Mouse (Mus musculus) embryonic facial prominence, embryonic 13.5 days (tissue): Measurements from ENCODE around the gene Nav2. TPM values are rescaled to one million over a fixed set of nuclear protein-coding genes. Genes with fewer than 3 reads are reported as not detected.

Experiments used
- ATAC-seq: fragments of 200-750 bp; cut with Nextera tagmentation; 2 replicates; pipeline ENCODE4 v1.8.0; 2017; ENCODE audit warnings: low read depth; ENCODE audit not compliant: insufficient number of reproducible peaks, insufficient read depth, low FRiP score, low TSS enrichment
- H3K27ac ChIP-seq: fragments of 300-500 bp; sonication (generic); 2 replicates; pipeline ENCODE4 v1.5.1; 2015; ENCODE audit warnings: moderate library complexity, mild to moderate bottlenecking, inconsistent platforms
- H3K27me3 ChIP-seq: fragments of 300-500 bp; sonication (generic); 2 replicates; pipeline ENCODE4 v1.6.1; 2015; ENCODE audit warnings: mild to moderate bottlenecking, inconsistent platforms
- H3K36me3 ChIP-seq: fragments of 300-500 bp; sonication (generic); 2 replicates; pipeline ENCODE4 v1.6.1; 2015; ENCODE audit warnings: mild to moderate bottlenecking, inconsistent platforms
- H3K4me1 ChIP-seq: fragments of 300-500 bp; sonication (generic); 2 replicates; pipeline ENCODE4 v1.6.1; 2015; ENCODE audit warnings: inconsistent platforms
- H3K4me2 ChIP-seq: fragments of 300-500 bp; sonication (generic); 2 replicates; pipeline ENCODE4 v1.6.1; 2015; ENCODE audit warnings: moderate library complexity, mild to moderate bottlenecking, inconsistent platforms
- H3K4me3 ChIP-seq: fragments of 300-500 bp; sonication (generic); 2 replicates; pipeline ENCODE4 v1.5.1; 2015; ENCODE audit warnings: mild to moderate bottlenecking, inconsistent platforms
- H3K9ac ChIP-seq: fragments of 300-500 bp; sonication (generic); 2 replicates; pipeline ENCODE4 v1.6.1; 2015; ENCODE audit warnings: mild to moderate bottlenecking, inconsistent platforms
- H3K9me3 ChIP-seq: fragments of 300-500 bp; sonication (generic); 2 replicates; pipeline ENCODE4 v1.6.1; 2016; ENCODE audit warnings: inconsistent platforms
- WGBS: fragments of 180-500 bp; shearing (Covaris S2); methylation state at CpG from one replicate; pipeline ENCODE4 v1.1.7; 2015; ENCODE audit warnings: mixed read lengths; 5-methylcytosine and 5-hydroxymethylcytosine counted together
- polyA plus RNA-seq: library from polyadenylated mRNA; unstranded; fragments of >200 nt; fragmentation: Nextera tagmentation; extraction: Ambion mirVana; gene quantifications from 2 replicates; pipeline ENCODE4 v1.2.1, GENCODE M21; 2015

Gene Nav2
- polyA plus RNA-seq, 1 experiment from 2014 or later = 22.1 TPM

GRCm38 (mm10) chr7:49176590-49177201, 268.2 kb downstream of the Nav2 start:
- H3K4me1 ChIP-seq = no peaks in the 10 kb centered on the region
- no peak for ATAC-seq
- no peak overlapping the region for H3K9ac ChIP-seq
- no peaks in the 10 kb centered on the region for H3K36me3 ChIP-seq
- H3K27ac ChIP-seq = no peak overlapping the region
- no peak overlapping the region for H3K4me2 ChIP-seq
- H3K9me3 ChIP-seq = no peaks in the 10 kb centered on the region
- WGBS = 88% methylated on average over 21 of the region's 21 CpGs
- H3K27me3 ChIP-seq = no peaks in the 10 kb centered on the region
- no peak overlapping the region for H3K4me3 ChIP-seq

GRCm38 (mm10) chr7:49178217-49178616, 269.7 kb downstream of the Nav2 start:
- no peaks in the 10 kb centered on the region for H3K27me3 ChIP-seq
- no peak overlapping the region for H3K4me2 ChIP-seq
- H3K9ac ChIP-seq = no peak overlapping the region
- H3K36me3 ChIP-seq = no peaks in the 10 kb centered on the region
- H3K27ac ChIP-seq = no peak overlapping the region
- WGBS = 62% methylated on average over 4 of the region's 4 CpGs
- no peaks in the 10 kb centered on the region for H3K9me3 ChIP-seq
- ATAC-seq = no peak
- H3K4me3 ChIP-seq = no peak overlapping the region
- no peaks in the 10 kb centered on the region for H3K4me1 ChIP-seq

- Histone ChIP-seq H3K36me3 (no peaks in the 10 kb centered on the region), H3K9me3 (no peaks in the 10 kb centered on the region), H3K9ac (no peak overlapping the region), H3K4me1 (peaks cover 3% of the 10 kb centered on the region; the same call in 1 of the 2 replicates), H3K4me3 (no peak overlapping the region), H3K4me2 (no peak overlapping the region), H3K27ac (no peak overlapping the region), H3K27me3 (no peaks in the 10 kb centered on the region)
- ATAC-seq = no peak
- WGBS = 80% methylated on average over 8 of the region's 8 CpGs
These were observed 272.5 kb downstream of the Nav2 start for GRCm38 (mm10) chr7:49181010-49181409.

DNA sequence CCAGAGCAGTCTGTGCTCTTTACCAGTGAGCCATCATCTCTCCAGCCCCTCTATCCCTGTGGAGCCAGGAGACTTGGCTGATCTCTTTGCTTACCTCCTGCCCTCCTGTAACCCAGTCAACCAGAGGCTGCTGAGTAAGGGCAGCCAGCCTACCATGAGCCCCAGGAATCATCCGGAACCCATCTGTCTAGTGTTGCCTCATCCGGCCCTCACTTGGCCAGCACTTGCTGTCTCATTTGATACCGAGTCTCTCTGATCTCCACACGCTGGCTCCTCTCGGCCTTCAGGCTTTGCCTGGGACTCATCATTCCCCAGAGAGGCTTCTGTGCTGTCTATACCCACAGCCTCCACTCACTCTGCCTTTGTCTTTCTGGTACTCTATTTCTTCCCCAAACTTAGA, 273.9 kb downstream of the Nav2 start:
- no peaks in the 10 kb centered on the region for H3K27me3 ChIP-seq
- H3K9ac ChIP-seq = no peak overlapping the region
- no peak for ATAC-seq
- H3K36me3 ChIP-seq = no peaks in the 10 kb centered on the region
- no peak overlapping the region for H3K4me2 ChIP-seq
- H3K27ac ChIP-seq = no peak overlapping the region
- peaks cover 11% of the 10 kb centered on the region; the same call in 1 of the 2 replicates for H3K4me1 ChIP-seq
- 59% methylated on average over 5 of the region's 5 CpGs for whole genome bisulfite sequencing
- no peaks in the 10 kb centered on the region for H3K9me3 ChIP-seq
- no peak overlapping the region for H3K4me3 ChIP-seq

DNA sequence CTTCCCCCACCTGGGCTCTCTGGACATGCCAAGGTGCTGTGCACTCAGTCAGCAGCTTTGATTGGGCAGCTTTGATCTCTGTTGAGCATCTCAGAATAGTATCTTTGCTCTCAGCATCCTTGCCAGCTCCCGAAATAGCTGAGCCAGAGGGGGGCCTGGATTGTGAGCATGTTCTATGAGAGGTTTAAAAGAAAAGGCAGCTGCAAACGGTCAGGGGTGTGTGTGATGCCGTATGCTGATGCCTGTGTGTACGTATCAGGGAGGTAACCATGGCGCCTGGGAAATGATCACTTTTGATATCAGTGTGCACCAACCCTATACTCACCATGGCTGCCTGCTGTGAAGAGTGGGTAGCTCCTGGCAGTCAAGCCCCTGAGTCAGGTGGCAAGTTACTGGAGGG, 275.2 kb downstream of the Nav2 start:
- WGBS = 73% methylated on average over 5 of the region's 5 CpGs
- Histone ChIP-seq H3K4me2 (no peak overlapping the region), H3K4me3 (no peak overlapping the region), H3K27ac (no peak overlapping the region), H3K36me3 (no peaks in the 10 kb centered on the region), H3K4me1 (peaks cover 14% of the 10 kb centered on the region), H3K9me3 (no peaks in the 10 kb centered on the region), H3K9ac (no peak overlapping the region), H3K27me3 (no peaks in the 10 kb centered on the region)
- no peak for ATAC-seq

GRCm38 (mm10) chr7:49185991-49186390, 277.5 kb downstream of the Nav2 start:
- Histone ChIP-seq H3K4me1 (peaks cover 22% of the 10 kb centered on the region), H3K36me3 (no peaks in the 10 kb centered on the region), H3K4me2 (no peak overlapping the region), H3K27me3 (no peaks in the 10 kb centered on the region), H3K9ac (no peak overlapping the region), H3K9me3 (no peaks in the 10 kb centered on the region), H3K27ac (no peak overlapping the region), H3K4me3 (no peak overlapping the region)
- no peak for ATAC-seq
- WGBS = 89% methylated on average over 5 of the region's 5 CpGs

- ATAC-seq = no peak
- Histone ChIP-seq H3K9me3 (no peaks in the 10 kb centered on the region), H3K4me2 (no peak overlapping the region), H3K4me3 (no peak overlapping the region), H3K27me3 (0 out of 2 replicates have a peak, but pooled peaks cover 8% of the 10 kb centered on the region), H3K9ac (no peak overlapping the region), H3K27ac (no peak overlapping the region), H3K4me1 (peaks cover 25% of the 10 kb centered on the region), H3K36me3 (no peaks in the 10 kb centered on the region)
- WGBS = 86% methylated on average over 5 of the region's 5 CpGs
These were observed 280.8 kb downstream of the Nav2 start for GRCm38 (mm10) chr7:49189364-49189763.

DNA sequence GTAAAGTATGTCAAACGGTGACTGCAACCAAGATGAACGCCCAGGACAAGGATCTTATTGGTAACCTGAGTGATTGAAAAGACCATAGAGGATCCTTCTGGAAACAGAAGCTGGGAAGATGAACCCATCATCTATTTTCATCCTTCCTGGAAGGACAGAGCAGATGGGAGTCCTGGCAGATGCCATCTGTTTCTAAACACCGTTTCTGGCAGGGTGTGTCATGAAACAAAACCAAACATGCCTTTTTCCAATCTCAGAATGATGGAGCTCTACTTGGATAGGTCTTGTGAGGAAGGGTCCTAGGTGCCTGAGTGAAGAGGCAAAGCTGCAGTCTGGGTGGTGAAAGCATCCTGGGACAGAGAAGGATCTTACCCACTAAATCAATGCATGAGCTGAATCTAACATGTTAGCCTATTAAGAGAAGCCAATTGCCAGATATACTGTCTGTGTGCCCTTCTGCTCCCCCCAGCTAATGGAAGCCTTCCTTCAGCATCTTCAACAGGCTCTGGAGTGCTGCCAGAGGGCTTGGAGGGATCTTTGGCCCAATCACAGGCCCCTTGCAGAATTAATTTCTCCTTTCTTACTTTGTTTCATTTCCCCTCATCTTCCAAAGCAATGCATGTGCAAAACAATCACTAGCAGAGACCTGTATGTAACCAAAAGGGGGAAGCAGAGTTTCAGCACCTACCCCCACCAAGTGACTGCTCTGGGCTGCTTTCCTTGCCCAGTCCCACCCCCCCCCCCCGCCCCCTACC, 281.9 kb downstream of the Nav2 start:
- H3K9ac ChIP-seq = no peak overlapping the region
- H3K27ac ChIP-seq = no peak overlapping the region
- no peak for ATAC-seq
- 68% methylated on average over 4 of the region's 4 CpGs for WGBS
- H3K4me2 ChIP-seq = no peak overlapping the region
- no peaks in the 10 kb centered on the region for H3K36me3 ChIP-seq
- peaks cover 24% of the 10 kb centered on the region for H3K4me1 ChIP-seq
- 0 out of 2 replicates have a peak, but pooled peaks cover 8% of the 10 kb centered on the region for H3K27me3 ChIP-seq
- no peaks in the 10 kb centered on the region for H3K9me3 ChIP-seq
- H3K4me3 ChIP-seq = no peak overlapping the region

DNA sequence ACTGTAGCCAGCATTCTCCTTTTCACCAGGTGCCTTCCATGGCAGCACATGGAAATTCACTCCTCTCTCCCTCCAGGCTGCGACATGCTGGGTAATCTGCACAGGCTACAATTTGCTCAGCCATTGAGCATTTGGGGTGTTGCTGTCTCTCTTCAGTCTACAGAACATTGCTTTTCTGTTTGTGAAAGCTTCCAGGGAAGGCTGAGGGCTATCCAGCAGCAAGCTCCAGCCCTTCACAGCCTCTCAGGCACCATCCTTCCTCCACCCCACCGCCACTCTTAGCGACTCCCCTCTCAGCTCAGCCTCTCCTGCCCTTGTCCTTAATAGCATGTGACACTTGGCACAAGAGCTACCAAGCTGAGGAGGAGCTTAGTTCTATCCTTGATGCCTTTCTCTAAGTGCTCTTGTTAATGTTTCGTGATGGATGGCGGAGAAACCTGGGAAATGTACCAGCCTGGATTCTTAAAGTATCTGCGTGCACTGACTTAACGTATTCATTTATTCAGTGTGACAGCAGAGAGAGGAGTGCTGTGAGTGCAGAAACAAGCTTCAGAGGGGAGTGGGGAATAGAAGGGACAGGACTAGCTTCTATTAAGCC, 282.7 kb downstream of the Nav2 start:
- Histone ChIP-seq H3K4me2 (no peak overlapping the region), H3K27ac (no peak overlapping the region), H3K4me3 (no peak overlapping the region), H3K9ac (no peak overlapping the region), H3K9me3 (no peaks in the 10 kb centered on the region), H3K36me3 (no peaks in the 10 kb centered on the region), H3K4me1 (peaks cover 24% of the 10 kb centered on the region), H3K27me3 (0 out of 2 replicates have a peak, but pooled peaks cover 8% of the 10 kb centered on the region)
- no peak for ATAC-seq
- 56% methylated on average over 7 of the region's 7 CpGs for WGBS

GRCm38 (mm10) chr7:49192061-49192695, 283.7 kb downstream of the Nav2 start:
- Histone ChIP-seq H3K4me2 (no peak overlapping the region), H3K36me3 (no peaks in the 10 kb centered on the region), H3K27me3 (0 out of 2 replicates have a peak, but pooled peaks cover 8% of the 10 kb centered on the region), H3K9ac (no peak overlapping the region), H3K4me1 (peaks cover 17% of the 10 kb centered on the region), H3K27ac (no peak overlapping the region), H3K9me3 (no peaks in the 10 kb centered on the region), H3K4me3 (no peak overlapping the region)
- no peak for ATAC-seq
- WGBS = 90% methylated on average over 2 of the region's 2 CpGs

- Histone ChIP-seq H3K4me1 (peaks cover 6% of the 10 kb centered on the region), H3K4me3 (no peak overlapping the region), H3K9me3 (no peaks in the 10 kb centered on the region), H3K4me2 (no peak overlapping the region), H3K27ac (no peak overlapping the region), H3K9ac (no peak overlapping the region), H3K27me3 (0 out of 2 replicates have a peak, but pooled peaks cover 8% of the 10 kb centered on the region), H3K36me3 (no peaks in the 10 kb centered on the region)
- 52% methylated on average over 5 of the region's 5 CpGs for WGBS
- ATAC-seq = no peak
These were observed 287.2 kb downstream of the Nav2 start for GRCm38 (mm10) chr7:49195711-49196147.
